ENCODE assay signal across 14 mouse cellular contexts in genomic region chr2:84037943-84038342, GRCm38 (mm10). TPM values are rescaled to one million over a fixed set of nuclear protein-coding genes. Genes with fewer than 3 reads are reported as not detected.
DNase-seq lines count a peak whose midpoint lies in the region; ATAC-seq and TF ChIP-seq lines count a peak whose summit lies in the region.
"Not testable (repeated sequence)": the region's sequence is repeated elsewhere in the genome, so short reads cannot be mapped to it uniquely, and the experiment has no call there.
"Had no signal": no experiment of that assay in that cellular context is flagged by ENCODE, and none has a peak within 500 bp of the region (broad histone marks: within the 10 kb centered on the region; RNA-seq: fewer than 3 reads in every experiment).

No protein-coding gene starts in this region.

- not testable (repeated sequence) for TF ChIP-seq CTCF in G1E (IDR thresholded peaks at IDR 0.05; ENCODE audit: low read depth, low read length)

- H3K36me3 ChIP-seq in G1E (replicated peaks); heart, embryonic 10.5 days; liver, embryonic 13.5 days; liver, embryonic 16.5 days (ENCODE audit: control insufficient read depth, insufficient read depth): not testable (repeated sequence)

- H3K27ac ChIP-seq in heart, embryonic 10.5 days, result 0 out of 2 replicates have a peak overlapping the region, but pooled peaks have one; percentile 6
- H3K27ac ChIP-seq in liver, embryonic 13.5 days; liver, embryonic 16.5 days (ENCODE audit: low read length): not testable (repeated sequence)

- DNase-seq in 3T3-L1 (ENCODE audit: low read depth, low spot score) (peak; percentile 35), 416B (ENCODE audit: low read depth) (peak; percentile 19)
- DNase-seq in G1E (ENCODE audit: low spot score); heart, embryonic 10.5 days (ENCODE audit: low spot score); liver, embryonic 13.5 days: not testable (repeated sequence)

- not testable (repeated sequence) for H3K4me1 ChIP-seq in G1E (ENCODE audit: insufficient read depth, low read depth, low read length); heart, embryonic 10.5 days; liver, embryonic 13.5 days (replicated peaks); liver, embryonic 16.5 days (ENCODE audit: control insufficient read depth, low read depth, low read length)

- H3K4me3 ChIP-seq in G1E (ENCODE audit: low read depth, low read length); heart, embryonic 10.5 days; liver, embryonic 13.5 days (replicated peaks); liver, embryonic 16.5 days (ENCODE audit: low read depth, low read length): not testable (repeated sequence)

- H3K9me3 ChIP-seq in G1E (replicated peaks); heart, embryonic 10.5 days; liver, embryonic 13.5 days (replicated peaks); liver, embryonic 16.5 days (replicated peaks; ENCODE audit: control insufficient read depth, low read length): not testable (repeated sequence)

- ATAC-seq in G1E (ENCODE audit: extremely low read depth, insufficient number of reproducible peaks, low FRiP score, poor library complexity, severe bottlenecking), result peak; percentile 45; the same call in 1 of the 2 replicates
- ATAC-seq in common myeloid progenitor, adult 5-6 weeks (replicated peaks; ENCODE audit: low read depth, poor library complexity, severe bottlenecking), result 0 out of 2 replicates have a peak, but pooled peaks have one; percentile 22
- ATAC-seq in erythroblast, adult 5-6 weeks (replicated peaks; ENCODE audit: low FRiP score, poor library complexity, severe bottlenecking), result peak; percentile 63; the same call in 1 of the 2 replicates
- peak; percentile 60; the same call in 1 of the 2 replicates for ATAC-seq in liver, embryonic 13.5 days (ENCODE audit: low read depth)
- ATAC-seq in liver, embryonic 16.5 days (ENCODE audit: low read depth), result 0 out of 2 replicates have a peak, but pooled peaks have one; percentile 62

- H3K4me2 ChIP-seq in liver, embryonic 13.5 days; liver, embryonic 16.5 days (ENCODE audit: low read depth, low read length): not testable (repeated sequence)

- not testable (repeated sequence) for H3K9ac ChIP-seq in liver, embryonic 13.5 days; liver, embryonic 16.5 days (ENCODE audit: low read depth, low read length)

- not testable (repeated sequence) for H3K27me3 ChIP-seq in G1E (ENCODE audit: insufficient read depth, low read length); heart, embryonic 10.5 days (ENCODE audit: insufficient read depth, poor library complexity, severe bottlenecking); liver, embryonic 13.5 days; liver, embryonic 16.5 days (ENCODE audit: control insufficient read depth, insufficient read depth, low read depth, low read length)

- 76% methylated on average over 1 of the region's 1 CpGs for WGBS in heart, embryonic 10.5 days
- WGBS in liver, embryonic 13.5 days (ENCODE audit: insufficient replicate concordance), result 77% methylated on average over 1 of the region's 1 CpGs
- 80% methylated on average over 1 of the region's 1 CpGs for WGBS in liver, embryonic 16.5 days (ENCODE audit: insufficient replicate concordance)

RNA-seq across cellular contexts. Expression of gene Gm13691, which starts 47.6 kb away (rescaled TPM):
- total RNA-seq in G1E (2014; fragmentation: Nextera tagmentation), result not detected in 2 replicates
- 0.17 and 0.22 TPM in 2 replicates for total RNA-seq in G1E (2017)
- not detected in 2 replicates for polyA plus RNA-seq in G1E (2012)
- 0.05 and 0.10 TPM in 2 replicates for total RNA-seq in common myeloid progenitor, adult 5-6 weeks (2017)
- not detected in 2 replicates for total RNA-seq in erythroblast, adult 5-6 weeks (2015; ENCODE audit: low replicate concordance)
- total RNA-seq in erythroblast, adult 5-6 weeks (2017; ENCODE audit: low replicate concordance), result 0.14 TPM in 1 of 2 replicates, not detected in the other
- polyA plus RNA-seq in heart, embryonic 10.5 days (2016; fragmentation: Nextera tagmentation; extraction: Ambion mirVana), result not detected in 2 replicates
- polyA plus RNA-seq in liver, embryonic 13.5 days (2015; fragmentation: Nextera tagmentation; extraction: Ambion mirVana), result not detected in 2 replicates
- polyA plus RNA-seq in liver, embryonic 16.5 days (2015; fragmentation: Nextera tagmentation; extraction: Ambion mirVana), result not detected in 2 replicates
- polyA plus RNA-seq: activated CD4-positive, CD25-positive, alpha-beta regulatory T cell, adult 4 months; adrenal gland, adult 2 months; brain, embryonic 14.5 days; C2C12; CD4-positive, CD25-positive, alpha-beta regulatory T cell, adult 4 months; cerebellum, adult 2 months had no signal

RNA-seq across cellular contexts. Expression of gene Gm13697, which starts 53.4 kb away (rescaled TPM):
- not detected in 2 replicates for total RNA-seq in G1E (2014; fragmentation: Nextera tagmentation)
- total RNA-seq in G1E (2017), result 0.17 and 0.27 TPM in 2 replicates
- polyA plus RNA-seq in G1E (2012), result not detected in 2 replicates
- 0.09 and 0.10 TPM in 2 replicates for total RNA-seq in common myeloid progenitor, adult 5-6 weeks (2017)
- not detected in 2 replicates for total RNA-seq in erythroblast, adult 5-6 weeks (2015; ENCODE audit: low replicate concordance)
- total RNA-seq in erythroblast, adult 5-6 weeks (2017; ENCODE audit: low replicate concordance), result 0.42 TPM in 1 of 2 replicates, not detected in the other
- not detected in 2 replicates for polyA plus RNA-seq in heart, embryonic 10.5 days (2016; fragmentation: Nextera tagmentation; extraction: Ambion mirVana)
- polyA plus RNA-seq in liver, embryonic 13.5 days (2015; fragmentation: Nextera tagmentation; extraction: Ambion mirVana), result not detected in 2 replicates
- not detected in 2 replicates for polyA plus RNA-seq in liver, embryonic 16.5 days (2015; fragmentation: Nextera tagmentation; extraction: Ambion mirVana)
- polyA plus RNA-seq: activated CD4-positive, CD25-positive, alpha-beta regulatory T cell, adult 4 months; adrenal gland, adult 2 months; brain, embryonic 14.5 days; C2C12; CD4-positive, CD25-positive, alpha-beta regulatory T cell, adult 4 months; cerebellum, adult 2 months had no signal

RNA-seq across cellular contexts. Expression of gene Gm13694, which starts 59.2 kb away (rescaled TPM):
- total RNA-seq in G1E (2014; fragmentation: Nextera tagmentation) (not detected in 2 replicates), G1E (2017) (0.17 and 0.27 TPM in 2 replicates)
- polyA plus RNA-seq in G1E (2012), result not detected in 2 replicates
- total RNA-seq in common myeloid progenitor, adult 5-6 weeks (2017), result 0.09 and 0.10 TPM in 2 replicates
- not detected in 2 replicates for total RNA-seq in erythroblast, adult 5-6 weeks (2015; ENCODE audit: low replicate concordance)
- total RNA-seq in erythroblast, adult 5-6 weeks (2017; ENCODE audit: low replicate concordance), result 0.42 TPM in 1 of 2 replicates, not detected in the other
- not detected in 2 replicates for polyA plus RNA-seq in heart, embryonic 10.5 days (2016; fragmentation: Nextera tagmentation; extraction: Ambion mirVana)
- polyA plus RNA-seq in liver, embryonic 13.5 days (2015; fragmentation: Nextera tagmentation; extraction: Ambion mirVana), result not detected in 2 replicates
- polyA plus RNA-seq in liver, embryonic 16.5 days (2015; fragmentation: Nextera tagmentation; extraction: Ambion mirVana), result not detected in 2 replicates
- polyA plus RNA-seq: activated CD4-positive, CD25-positive, alpha-beta regulatory T cell, adult 4 months; adrenal gland, adult 2 months; brain, embryonic 14.5 days; C2C12; CD4-positive, CD25-positive, alpha-beta regulatory T cell, adult 4 months; cerebellum, adult 2 months had no signal
